Mouse (Mus musculus) bone marrow, adult 2 months (tissue): Measurements from ENCODE around the gene Lmx1b.

Source experiments
- CTCF ChIP-seq: fragments of 200-500 bp; IDR thresholded peaks from 2 replicates; pipeline ENCODE4 v1.5.1; 2011; ENCODE audit warnings: low read length, control low read depth; ENCODE audit not compliant: control insufficient read depth, insufficient read depth
- POLR2A ChIP-seq: fragments of 200-500 bp; IDR thresholded peaks from 2 replicates; pipeline ENCODE4 v1.6.1; 2011; ENCODE audit warnings: low read depth, mild to moderate bottlenecking, control low read depth, low read length, borderline replicate concordance; ENCODE audit not compliant: control insufficient read depth

DNA sequence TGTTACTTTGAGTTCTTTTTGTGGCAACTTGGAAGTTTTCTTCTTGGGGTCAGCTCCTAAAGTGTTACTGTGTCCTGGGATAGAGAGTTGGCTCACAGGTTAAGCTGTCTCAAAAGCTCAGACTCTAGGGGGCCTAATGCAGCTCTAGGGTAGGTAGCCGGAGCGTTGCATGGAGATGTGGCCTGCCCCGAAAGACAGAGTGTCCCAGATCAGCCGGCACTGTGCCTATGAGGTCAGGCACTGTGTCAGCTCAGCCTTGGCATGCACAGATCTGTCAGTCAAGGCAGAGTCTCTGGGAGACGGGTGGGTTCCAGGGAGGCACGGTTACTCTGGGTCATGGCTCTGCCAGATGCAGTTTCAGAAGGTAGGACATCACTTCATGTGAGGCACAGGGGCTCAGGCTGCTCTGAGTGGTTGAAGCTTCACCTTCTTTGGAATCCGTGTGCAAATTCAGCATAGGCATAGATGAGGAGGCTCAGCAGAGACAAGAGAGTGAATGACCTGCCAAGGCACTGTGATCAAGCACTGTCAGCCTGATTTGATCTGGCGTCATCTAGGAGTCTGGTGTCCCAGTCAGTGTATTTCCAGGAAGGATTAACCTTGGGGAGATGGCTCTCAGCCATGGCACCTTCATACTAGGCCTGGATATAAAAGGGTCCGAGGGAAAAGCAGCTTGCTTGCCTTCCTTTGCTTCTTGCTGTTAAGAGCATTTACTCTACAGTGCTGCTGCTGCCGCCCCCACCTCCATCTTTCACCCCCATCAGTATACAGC, 32.6 kb upstream of the Lmx1b start:
- TF ChIP-seq CTCF = no peak
- no peak for TF ChIP-seq POLR2A
